Mouse (Mus musculus): ENCODE data around the gene Ogfod2. TPM values are rescaled to one million over a fixed set of nuclear protein-coding genes. Genes with fewer than 3 reads are reported as not detected.
A peak's percentile ranks its signal among the peaks of the same experiment; 100 is the strongest.

The Ogfod2 gene
- total RNA-seq, 2 experiments from 2014 or later = 32.5 to 34.6 TPM

DNA sequence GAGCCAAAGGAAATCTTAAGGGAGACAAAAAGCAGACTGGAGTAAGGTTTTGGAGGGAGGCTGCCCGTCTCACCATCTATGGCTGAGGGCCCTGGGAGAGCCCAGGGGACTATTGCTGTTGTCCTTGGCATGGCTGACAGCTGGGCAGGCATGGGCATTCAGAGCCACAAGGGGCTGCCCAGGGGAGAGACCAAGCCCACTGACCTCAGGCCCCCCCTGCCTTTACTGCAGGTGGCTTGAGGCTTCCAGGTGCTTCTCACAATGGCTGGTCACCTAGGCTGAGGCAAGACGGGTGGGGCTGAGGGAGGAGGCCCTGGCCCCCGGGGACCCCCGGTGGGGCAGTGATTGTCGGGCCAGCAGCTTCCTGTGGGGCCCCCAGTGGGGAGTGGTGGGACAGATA lies 7.1 kb downstream of the Ogfod2 start:
- intact Hi-C loops (cut with DNase I) = loop anchor here (5.0 kb wide), 1 partner anchor 133 kb away; no protein-coding TSS in a partner anchor
- peak in 1 of 2 experiments; percentile 34 for DNase-seq (ENCODE audit: extremely low spot score in 1 of 2, low spot score in 2 of 2)

DNA sequence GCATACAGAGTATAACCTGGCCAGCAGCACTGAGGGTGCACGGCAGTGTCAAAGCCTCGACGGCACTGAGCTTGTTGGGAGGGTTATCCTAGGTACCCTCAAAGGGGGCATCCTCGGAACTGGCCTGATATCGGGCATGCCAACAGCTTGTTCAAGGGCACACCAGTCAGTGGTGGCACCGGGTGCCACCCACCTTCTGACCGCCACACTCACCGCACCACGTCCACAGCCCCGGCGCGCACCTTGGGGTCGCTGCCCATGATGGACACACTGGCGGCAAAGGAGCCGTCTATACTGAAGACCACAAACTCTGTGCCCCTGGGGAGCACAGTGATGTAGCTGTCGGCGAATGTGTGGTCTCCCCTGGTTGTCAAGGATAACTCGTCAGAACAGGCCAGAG lies 10.3 kb downstream of the Ogfod2 start:
- intact Hi-C loops (cut with DNase I) = no loop called here
- peak in 1 of 2 experiments; percentile 24 for DNase-seq (ENCODE audit: extremely low spot score in 1 of 2, low spot score in 2 of 2)

DNA sequence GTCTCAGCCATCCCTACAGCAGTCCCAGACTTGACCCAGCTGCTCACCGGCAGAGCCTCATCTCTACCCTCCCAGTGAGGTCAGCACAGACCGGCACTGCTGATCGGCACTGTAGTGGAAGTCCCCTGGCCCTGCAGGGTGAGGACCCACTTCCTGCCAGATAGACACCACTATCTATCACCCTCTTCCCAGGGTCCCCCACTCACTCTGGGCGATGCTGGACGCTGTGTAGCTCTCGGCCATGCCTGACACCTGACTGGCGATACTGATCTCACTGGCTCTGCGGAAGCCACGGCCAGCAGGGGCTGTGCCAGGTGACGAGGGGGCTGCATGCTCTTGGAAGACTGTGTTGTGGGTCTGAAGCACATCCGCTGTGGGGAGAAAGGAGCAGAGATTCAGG lies 13.0 kb downstream of the Ogfod2 start:
- intact Hi-C loops (cut with DNase I) = no loop called here
- DNase-seq (ENCODE audit: extremely low spot score in 1 of 2, low spot score in 2 of 2) = no peak

DNA sequence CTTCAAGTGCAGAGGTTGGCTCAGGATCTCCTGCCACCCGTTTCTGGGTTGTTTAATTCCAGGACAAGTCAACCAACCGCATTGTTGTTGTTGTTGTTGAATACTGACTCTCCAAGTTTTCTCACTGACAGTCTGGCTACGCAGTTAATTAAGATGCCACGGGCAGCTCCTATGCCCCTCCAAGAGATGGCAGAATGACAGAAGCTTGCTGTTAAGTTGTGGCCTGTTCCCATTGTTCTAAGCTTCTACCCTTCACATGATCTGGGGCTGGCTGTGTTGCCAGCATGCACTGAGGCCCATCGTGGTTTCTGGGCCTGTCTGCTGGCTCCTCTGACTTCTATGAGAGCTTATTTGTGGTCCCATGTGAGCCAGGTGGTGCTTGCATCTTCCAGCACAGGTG lies 22.2 kb downstream of the Ogfod2 start:
- DNase-seq (ENCODE audit: extremely low spot score in 1 of 2, low spot score in 2 of 2) = no peak
- intact Hi-C loops (cut with DNase I) = no loop called here

DNA sequence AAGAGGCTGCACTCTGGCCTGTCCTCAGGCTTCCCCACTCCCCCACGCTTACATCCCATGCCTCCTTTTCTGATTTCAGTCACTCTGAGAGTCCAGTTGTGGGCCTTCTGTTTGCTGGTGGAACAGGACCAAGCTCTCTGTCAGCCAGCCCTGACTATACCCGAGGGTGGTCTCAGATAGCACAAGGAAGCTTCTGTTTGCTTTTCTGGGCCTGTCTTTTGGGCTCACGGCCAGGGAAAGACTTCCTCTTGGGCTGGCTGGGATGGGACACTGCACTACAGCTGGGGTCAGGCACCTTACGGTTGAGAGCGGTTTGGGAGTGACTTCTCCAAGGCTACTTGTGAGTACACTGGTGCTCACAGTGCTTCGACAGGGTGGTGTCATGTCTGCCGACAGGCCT lies 26.0 kb downstream of the Ogfod2 start:
- intact Hi-C loops (cut with DNase I) = no loop called here
- peak in 1 of 2 experiments; percentile 80 for DNase-seq (ENCODE audit: extremely low spot score in 1 of 2, low spot score in 2 of 2)

DNA sequence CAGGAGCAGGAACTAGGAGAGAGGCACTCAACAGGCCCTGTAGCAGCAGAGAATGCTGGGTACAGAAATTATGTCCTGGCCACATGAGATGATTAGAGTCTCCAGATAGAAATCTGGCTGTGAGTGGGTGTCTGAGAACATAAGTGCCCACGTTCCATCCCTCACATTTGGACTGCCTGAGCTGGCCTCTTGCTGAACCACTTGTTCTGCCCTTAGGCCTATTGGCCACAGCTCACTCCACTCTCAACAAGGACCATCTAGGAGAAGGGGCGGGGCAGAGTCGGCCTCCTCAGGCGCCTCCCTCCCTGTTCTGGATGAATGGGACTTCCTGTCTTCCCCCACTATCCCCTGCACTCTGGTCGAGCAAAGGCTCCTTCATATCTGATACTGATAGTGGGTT lies 36.9 kb downstream of the Ogfod2 start:
- no peak for DNase-seq (ENCODE audit: extremely low spot score in 1 of 2, low spot score in 2 of 2)
- intact Hi-C loops (cut with DNase I) = no loop called here

DNA sequence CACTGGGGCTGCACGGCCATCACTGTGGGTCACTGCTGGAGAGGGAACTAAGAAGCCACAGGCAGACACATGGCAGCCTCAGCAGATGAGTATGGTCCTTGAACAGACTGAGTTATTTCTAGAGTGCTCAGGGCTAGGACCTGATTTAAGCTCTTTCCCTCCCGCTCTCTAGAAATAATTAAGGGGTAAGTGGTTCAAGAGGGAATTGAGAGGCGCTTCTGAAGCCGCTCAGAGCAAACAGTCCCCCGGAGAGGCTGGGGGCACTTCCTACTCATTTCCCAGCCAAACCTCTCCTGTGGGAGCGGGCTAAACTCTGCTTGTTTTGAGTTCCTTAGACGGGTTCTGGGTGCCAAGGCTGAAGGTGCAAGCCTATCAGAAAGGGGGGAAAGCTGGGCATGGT lies 38.8 kb downstream of the Ogfod2 start:
- DNase-seq (ENCODE audit: extremely low spot score in 1 of 2, low spot score in 2 of 2) = no peak

DNA sequence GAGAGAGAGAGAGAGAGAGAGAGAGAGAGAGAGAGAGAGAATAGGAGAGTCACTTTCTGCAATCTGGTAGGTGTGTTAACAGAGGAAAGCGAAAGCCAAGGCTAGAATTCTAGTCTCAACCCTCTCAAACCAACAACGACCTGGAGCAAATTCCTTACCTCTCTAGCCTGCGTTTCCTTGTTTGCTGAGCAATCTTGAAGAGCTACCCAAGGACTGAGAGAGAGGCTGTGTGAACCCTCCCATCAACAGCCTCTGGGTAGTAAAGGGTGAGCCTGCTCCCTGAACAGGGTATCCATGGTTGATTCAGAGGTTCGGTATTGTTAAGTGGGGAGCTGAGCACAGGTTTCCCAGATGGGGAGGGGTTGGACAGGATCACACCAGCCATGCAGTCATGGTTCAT lies 40.6 kb downstream of the Ogfod2 start:
- intact Hi-C loops (cut with DNase I) = no loop called here
- no peak for DNase-seq (ENCODE audit: extremely low spot score in 1 of 2, low spot score in 2 of 2)

More for the DNA sequence above, 38.8 kb downstream of the Ogfod2 start:
- intact Hi-C loops (cut with DNase I) = no loop called here

DNA sequence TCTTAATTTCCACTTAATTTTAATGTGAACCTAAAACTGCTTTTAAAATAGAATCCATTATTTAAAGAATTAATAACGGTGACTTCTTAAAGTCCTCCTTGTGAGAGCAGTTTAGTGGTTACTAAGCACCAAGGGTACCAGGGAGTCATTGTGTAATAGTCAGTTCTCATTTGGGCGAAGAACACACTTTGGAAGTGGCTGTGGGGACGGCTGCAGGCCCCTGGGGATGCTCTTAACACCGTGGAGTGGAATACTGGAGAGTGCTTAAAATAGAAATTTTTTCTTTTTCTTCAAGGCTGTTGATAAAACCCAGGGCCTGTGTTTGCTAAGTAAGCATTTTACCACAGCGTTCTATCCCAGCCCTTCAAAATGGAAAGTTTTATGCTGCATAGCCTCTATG lies 43.8 kb downstream of the Ogfod2 start:
- intact Hi-C loops (cut with DNase I) = no loop called here

DNA sequence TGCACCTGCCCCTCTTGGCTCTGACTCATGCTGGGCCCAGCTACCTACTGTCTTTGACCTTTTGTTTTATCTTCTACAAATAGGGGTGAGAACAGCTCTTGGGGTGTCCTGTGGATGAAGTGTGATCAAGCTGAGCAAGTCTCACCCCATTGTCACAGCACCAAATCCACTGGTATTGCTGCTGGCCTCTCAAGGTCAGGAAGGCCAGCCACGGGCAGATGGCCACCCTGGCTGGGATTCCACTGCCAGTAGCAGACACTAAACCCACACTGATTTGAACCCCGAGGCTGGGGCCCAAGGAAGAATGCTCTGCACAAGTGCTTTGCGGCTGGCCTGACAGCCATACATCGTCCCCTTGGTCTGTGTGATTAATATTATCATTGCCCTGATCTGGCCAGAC lies 46.2 kb downstream of the Ogfod2 start:
- intact Hi-C loops (cut with DNase I) = no loop called here
- no peak for DNase-seq (ENCODE audit: extremely low spot score in 1 of 2, low spot score in 2 of 2)

More for the DNA sequence above, 43.8 kb downstream of the Ogfod2 start:
- no peak for DNase-seq (ENCODE audit: extremely low spot score in 1 of 2, low spot score in 2 of 2)

DNA sequence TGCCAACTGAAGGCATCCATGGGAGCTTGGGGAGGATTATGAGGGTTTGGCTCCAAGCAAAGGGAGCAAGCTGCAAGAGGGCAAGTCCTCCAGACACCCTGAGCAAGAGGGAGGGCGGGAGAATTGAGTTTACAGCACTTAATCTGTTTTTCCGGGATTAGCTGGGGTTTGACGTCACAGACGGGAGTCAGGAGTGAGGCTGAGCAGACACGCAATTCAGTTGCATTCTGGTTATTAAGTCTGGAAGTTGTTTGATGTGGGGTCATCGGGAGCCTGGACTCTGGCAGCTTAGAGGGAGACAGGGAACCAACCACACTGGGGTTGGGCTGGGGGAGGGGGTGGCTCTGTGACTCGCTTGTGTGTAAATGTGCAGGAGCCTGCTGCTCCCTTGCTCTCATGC lies 47.4 kb downstream of the Ogfod2 start:
- DNase-seq (ENCODE audit: extremely low spot score in 1 of 2, low spot score in 2 of 2) = no peak
- intact Hi-C loops (cut with DNase I) = no loop called here

DNA sequence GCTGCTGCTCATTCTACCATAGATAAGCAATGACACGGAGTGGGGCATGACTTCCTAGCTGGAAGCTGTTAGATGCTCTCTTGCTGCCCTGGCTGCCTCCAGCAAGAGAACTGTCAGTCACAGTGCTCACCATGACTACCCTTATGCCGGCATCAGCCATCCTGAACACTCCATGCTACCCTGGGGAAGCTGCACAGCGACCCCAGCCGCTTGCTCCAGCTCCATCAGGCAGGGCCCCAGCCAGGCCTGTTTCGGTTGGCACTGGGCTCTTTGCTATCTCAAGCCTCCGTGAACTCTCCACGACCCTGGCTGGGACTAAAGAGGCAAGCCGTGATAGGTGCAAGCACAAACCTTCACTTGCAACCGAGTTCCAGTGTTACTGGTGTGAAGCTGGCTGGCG lies 49.7 kb downstream of the Ogfod2 start:
- DNase-seq (ENCODE audit: extremely low spot score in 1 of 2, low spot score in 2 of 2) = no peak
- intact Hi-C loops (cut with DNase I) = loop anchor here (5.0 kb wide), 1 partner anchor 95 kb away; no protein-coding TSS in a partner anchor

DNA sequence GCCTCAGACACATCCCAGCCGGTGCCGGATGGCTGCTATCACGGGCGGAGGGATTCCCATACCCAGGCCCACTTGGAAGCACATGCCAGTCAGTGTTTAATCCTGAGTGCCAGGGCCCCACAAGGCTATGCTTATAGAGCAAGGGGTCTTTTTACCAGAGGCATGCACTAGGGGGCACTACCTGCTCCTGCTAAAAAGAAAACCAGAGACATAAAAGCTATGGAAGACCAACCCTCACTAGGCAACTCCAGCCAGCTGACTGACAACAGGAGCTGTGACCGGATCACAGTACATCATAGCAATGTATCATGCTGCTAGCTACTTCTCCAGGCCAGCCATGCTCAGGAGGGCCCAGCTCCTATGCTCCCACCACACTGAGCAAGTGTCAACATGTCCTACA lies 50.5 kb downstream of the Ogfod2 start:
- peak in 1 of 2 experiments; percentile 79 for DNase-seq (ENCODE audit: extremely low spot score in 1 of 2, low spot score in 2 of 2)
- intact Hi-C loops (cut with DNase I) = loop anchor here (5.0 kb wide), 1 partner anchor 95 kb away; no protein-coding TSS in a partner anchor

DNA sequence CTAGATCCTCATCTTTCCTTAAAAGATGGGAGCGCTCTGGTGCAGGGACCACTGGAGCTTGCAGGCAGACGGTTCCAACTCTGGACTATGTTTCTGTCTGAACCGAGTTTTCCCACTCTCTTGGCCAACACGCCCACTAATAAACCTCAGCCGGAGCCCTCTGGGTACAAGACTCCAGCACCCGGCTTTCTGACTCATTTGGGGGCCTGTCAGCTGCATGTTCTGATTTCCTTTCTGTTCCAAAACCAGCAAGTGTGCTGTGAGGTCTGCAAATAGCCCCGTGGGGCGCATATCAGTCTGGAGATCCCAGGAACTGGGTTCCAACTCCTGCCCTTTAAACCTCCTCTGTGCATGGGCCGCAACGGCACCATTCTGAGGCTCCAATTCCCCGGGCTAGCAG lies 51.3 kb downstream of the Ogfod2 start:
- intact Hi-C loops (cut with DNase I) = loop anchor here (5.0 kb wide), 1 partner anchor 94 kb away; no protein-coding TSS in a partner anchor
- no peak for DNase-seq (ENCODE audit: extremely low spot score in 1 of 2, low spot score in 2 of 2)

Other genes starting within 250 kb of the Ogfod2 start
- not detected for gene Hcar2, start 246.8 kb upstream of the Ogfod2 start, total RNA-seq (2021)
- gene Hcar1, start 232.3 kb upstream of the Ogfod2 start, total RNA-seq (2021) = 1 to 10 TPM in 1 of 2 experiments, under 1 TPM in 1; 0.88 to 1.0 TPM
- gene Denr, start 205.1 kb upstream of the Ogfod2 start, total RNA-seq (2021) = 10 to 100 TPM; 71.2 to 76.9 TPM
- 1 to 10 TPM; 1.5 to 2.4 TPM for gene Gm43518, start 184.9 kb upstream of the Ogfod2 start, total RNA-seq (2021)
- 1 to 10 TPM; 2.1 to 2.8 TPM for gene Ccdc62, start 181.6 kb upstream of the Ogfod2 start, total RNA-seq (2021)
- gene Hip1r, start 138.7 kb upstream of the Ogfod2 start, total RNA-seq (2021) = 10 to 100 TPM; 82.4 to 93.4 TPM
- gene Vps37b, start 80.0 kb upstream of the Ogfod2 start, total RNA-seq (2021) = 10 to 100 TPM; 42.5 to 42.6 TPM
- gene Abcb9, start 16.5 kb upstream of the Ogfod2 start, total RNA-seq (2021) = 10 to 100 TPM; 43.8 to 45.5 TPM
- gene Arl6ip4, start 3.8 kb downstream of the Ogfod2 start, total RNA-seq (2021) = 10 to 100 TPM; 55.4 to 58.8 TPM
- gene Pitpnm2, start 137.5 kb downstream of the Ogfod2 start, total RNA-seq (2021) = 100 to 1,000 TPM; 149 to 170 TPM
- 10 to 100 TPM; 19.4 to 23.2 TPM for gene Mphosph9, start 215.7 kb downstream of the Ogfod2 start, total RNA-seq (2021)
- gene 2810006K23Rik, start 215.8 kb downstream of the Ogfod2 start, total RNA-seq (2021) = 10 to 100 TPM; 11.2 to 13.3 TPM

All from left cerebral cortex, postnatal 10 days (tissue).